Mouse (Mus musculus): Measurements from ENCODE around the gene Olfr1505. TPM values are rescaled to one million over a fixed set of nuclear protein-coding genes. Genes with fewer than 3 reads are reported as not detected.

Olfr1505 gene
- total RNA-seq (2021): not detected
- long read RNA-seq, experiment 1: 0 reads
- long read RNA-seq, experiment 2: 0 reads

DNA sequence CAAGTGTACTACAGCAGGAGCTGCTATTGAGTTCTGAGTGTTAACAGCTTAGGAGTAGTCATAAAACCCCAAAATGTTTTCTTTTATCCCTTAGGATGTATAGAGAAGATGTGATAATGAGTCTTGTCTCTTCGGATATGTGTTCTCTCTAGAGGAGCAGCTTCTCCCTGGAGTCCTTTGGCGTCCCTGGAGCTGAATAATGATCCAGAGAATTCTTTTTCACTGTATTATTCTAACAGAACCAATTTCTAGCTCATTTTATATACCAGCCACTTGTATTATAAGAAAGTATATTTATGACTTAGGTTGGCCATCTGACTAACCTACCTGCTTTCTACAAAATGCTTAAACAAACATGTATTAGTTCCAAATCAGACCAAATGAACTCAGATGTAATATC, at the start of gene Olfr1505:
Gene Olfr1505, plus strand, starts transcription at position 301 of the 400 bp plus-strand sequence.
- DNase-seq: no peak

DNA sequence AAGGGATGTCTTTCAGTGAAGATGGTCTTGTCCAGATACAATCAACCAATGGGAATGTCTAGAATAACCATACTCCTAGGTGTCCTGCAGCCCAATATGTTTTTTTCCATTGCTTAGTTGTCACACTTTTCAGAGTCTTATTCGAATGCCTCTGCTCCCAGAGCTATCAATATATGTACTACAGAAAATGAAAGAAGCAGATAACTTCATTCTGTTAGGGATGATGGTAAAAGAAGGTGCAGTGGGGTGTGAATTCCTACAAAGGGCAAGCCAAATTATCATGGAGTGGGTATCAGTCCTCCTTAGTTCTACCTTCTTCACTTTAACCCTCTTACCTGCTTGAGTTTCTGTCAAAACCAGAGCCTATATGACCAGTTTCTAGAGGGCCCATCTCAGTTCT, 15.5 kb upstream of the Olfr1505 start, which contains the start of gene Olfr1504:
Gene Olfr1504, minus strand, starts transcription at position 101 of the 400 bp plus-strand sequence.
- DNase-seq: no peak

Other genes with a start within 250 kb of the Olfr1505 start
- gene Olfr1491, start 216.3 kb upstream of the Olfr1505 start, total RNA-seq (2021): not detected
- not detected for gene Olfr1493-ps1, start 190.3 kb upstream of the Olfr1505 start, total RNA-seq (2021)
- gene Olfr1494, start 173.8 kb upstream of the Olfr1505 start, total RNA-seq (2021): not detected
- not detected for gene Olfr1495, start 148.9 kb upstream of the Olfr1505 start, total RNA-seq (2021)
- not detected for gene Olfr1496, start 135.7 kb upstream of the Olfr1505 start, total RNA-seq (2021)
- not detected for gene Olfr1497, start 115.3 kb upstream of the Olfr1505 start, total RNA-seq (2021)
- not detected for gene Olfr1499, start 94.1 kb upstream of the Olfr1505 start, total RNA-seq (2021)
- gene Olfr1500, start 83.0 kb upstream of the Olfr1505 start, total RNA-seq (2021): not detected
- gene Olfr1501, start 62.8 kb upstream of the Olfr1505 start, total RNA-seq (2021): not detected
- not detected for gene Olfr1502, start 51.7 kb upstream of the Olfr1505 start, total RNA-seq (2021)
- not detected for gene Olfr1504, start 15.6 kb upstream of the Olfr1505 start, total RNA-seq (2021)